Mouse (Mus musculus) layer of hippocampus, postnatal 25 days (tissue): ENCODE measurements around the gene Tmem44. TPM values are rescaled to one million over a fixed set of nuclear protein-coding genes. Genes with fewer than 3 reads are reported as not detected.

Experiments used
- DNase-seq, 2 experiments: peaks; one replicate each; pipeline ENCODE4 v3.0.0; 2022; ENCODE audit warnings: mixed read lengths in 2 of 2, low spot score in 1 of 2; ENCODE audit errors: extremely low spot score in 1 of 2
- total RNA-seq, 2 experiments: library from RNA; stranded (reverse); gene quantifications; 2 replicates each; pipeline ENCODE4 v1.2.3; 2021

Tmem44 gene
- total RNA-seq = 10 to 100 TPM; 35.2 to 40.9 TPM

DNA sequence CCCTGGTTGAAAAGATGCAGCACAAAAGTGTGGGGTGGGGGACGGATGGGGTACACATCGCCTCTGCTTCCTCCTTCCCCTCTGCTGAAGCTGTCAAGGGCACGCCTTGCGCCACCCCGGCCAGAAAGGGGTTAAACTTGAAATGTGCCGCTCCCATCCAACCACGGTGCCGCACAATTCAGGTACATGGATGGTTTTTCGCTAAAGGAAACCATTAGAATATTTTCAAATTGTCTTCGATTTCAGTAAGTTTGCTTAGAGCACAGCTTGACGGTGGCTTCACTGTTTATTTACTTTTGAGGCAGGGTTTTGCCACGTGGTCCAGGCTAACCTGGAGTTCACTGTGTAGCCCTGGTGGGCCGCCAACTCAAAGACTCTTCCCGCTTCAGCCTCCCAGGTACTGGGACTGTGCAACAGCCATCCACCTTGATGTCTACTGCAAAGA is at the start of gene Tmem44:
Tmem44 (minus strand) TSS at position 95 of the 445 bp plus-strand sequence.
- DNase-seq = no peak

DNA sequence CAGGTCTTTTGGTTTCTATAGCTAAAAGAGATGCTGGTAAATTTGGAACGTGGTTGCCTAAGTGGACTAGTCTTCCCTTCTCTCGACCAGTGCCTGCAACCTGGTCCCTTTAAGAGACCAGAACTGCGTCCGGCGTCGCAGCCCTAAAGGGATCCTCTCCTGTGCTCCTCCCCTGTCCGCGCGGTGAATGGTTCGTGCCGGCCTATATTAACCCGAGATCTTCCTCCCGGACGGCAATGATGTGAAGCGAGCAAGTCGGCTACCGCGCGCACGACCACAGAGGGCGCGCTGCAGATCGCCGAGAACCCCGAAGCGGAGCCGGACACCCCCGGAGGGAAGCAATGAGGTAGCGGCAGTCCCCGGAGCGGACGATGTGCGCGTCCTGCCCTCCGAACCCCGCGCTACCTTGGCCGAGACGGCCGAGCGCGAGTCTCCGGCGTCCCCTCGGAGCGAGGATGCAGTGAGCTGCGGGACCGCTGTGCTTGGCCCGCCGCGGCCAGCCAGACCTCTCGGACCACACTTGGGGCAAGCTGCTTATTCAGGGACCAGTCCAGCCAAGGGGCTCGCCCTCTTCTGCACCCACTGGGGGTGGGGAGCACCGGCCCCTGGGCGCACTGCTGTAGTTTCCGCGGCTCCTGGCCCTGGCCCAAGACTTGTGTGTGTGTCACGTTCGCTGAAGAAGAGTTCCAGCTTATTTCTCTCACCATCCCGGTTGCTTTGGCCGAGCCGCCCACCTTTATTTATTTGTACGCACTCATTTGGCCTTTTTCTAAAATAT is 49.0 kb upstream of the Tmem44 start, which contains the start of gene Fam43a:
Fam43a (plus strand) TSS at position 233 of the 778 bp plus-strand sequence.
- DNase-seq = peak; percentile 51 to 66

DNA sequence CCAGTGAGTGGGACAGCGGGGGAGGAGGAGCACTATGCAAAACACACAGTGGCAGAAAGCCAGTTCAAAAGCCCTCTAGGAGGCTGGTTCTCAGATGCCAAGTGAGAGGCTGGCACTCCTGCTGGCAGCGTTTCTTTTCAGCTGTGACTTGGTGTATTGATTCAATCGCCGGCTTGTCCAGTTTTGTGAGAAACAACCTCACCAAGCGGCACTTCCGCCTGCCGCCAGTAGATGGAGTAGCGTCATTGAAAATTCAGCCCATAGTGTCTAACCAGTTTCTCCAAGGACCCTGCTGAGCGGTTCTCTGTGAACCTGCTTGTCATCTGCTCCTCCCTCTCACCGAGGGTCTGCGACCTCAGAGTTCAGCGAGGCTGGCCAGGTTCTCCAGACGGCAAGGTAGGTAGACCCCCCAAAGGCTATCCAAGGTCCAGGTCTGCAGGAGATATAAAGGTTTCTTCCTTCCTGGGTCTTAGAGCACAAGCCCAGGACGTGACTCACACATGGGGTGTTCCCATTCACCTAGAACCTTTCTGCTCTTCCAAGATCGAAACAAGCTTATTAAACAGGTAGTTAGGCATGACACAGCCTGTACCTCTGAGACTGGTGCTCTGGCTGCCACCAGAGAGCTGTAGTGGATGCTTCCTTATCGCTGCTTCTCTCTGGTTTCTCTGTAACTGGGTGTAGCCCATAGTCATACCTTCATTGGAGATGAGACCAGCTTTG is 46.5 kb upstream of the Tmem44 start:
- peak; percentile 92 to 99 for DNase-seq

DNA sequence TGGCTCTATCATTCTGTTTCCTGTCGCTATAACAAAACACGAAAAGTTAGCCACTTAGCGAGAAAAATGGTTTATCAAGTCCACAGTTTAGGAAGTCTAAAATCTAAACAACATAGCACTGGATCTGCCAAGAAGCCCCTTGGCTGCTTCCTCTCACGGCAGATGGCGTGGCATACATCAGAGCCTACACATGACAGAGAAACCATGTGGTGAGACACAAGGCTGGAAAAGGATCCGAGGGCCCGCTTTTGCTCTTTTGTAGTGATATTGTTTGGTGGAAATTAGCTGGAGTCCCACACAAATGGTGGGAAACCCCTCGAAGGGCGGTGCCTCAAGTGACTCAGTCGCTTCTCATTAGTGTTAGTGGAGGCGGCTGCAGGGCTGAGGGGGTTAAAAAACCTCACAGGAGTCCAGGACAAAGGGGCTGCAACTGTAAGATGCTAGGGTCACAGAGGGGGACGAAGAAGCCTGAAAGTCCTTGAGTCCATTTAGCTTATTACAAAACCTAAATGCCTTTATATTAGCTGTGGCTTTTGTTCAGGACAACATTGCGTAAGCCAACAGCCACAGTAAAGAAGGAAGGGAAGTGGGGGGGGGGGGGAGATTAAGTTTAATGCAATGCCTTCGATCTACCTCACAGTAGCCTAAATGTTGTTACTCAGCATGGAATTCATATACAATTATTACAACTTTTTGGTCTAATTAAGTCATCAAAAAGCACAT is 45.4 kb upstream of the Tmem44 start:
- peak in 1 of 2 experiments; percentile 26 for DNase-seq

DNA sequence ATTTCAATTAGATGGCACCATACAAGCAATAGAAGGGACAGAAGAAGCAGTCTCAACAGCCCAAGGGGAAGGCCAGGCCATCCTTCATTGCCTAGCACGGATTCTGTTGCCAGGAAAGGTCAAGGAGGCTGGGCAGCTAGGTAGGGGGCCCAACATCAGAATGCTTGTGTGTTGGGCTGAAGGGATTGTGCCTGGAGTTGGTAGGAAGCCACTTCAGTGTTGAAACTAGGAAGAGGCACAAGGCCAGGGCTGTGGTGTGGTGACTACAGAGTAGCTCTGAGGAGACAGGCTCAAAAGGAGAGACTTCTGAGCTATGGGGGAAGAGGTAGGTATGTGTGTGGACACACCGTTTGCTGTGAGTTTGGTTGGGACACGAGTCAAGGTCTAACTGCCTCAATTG is 44.7 kb upstream of the Tmem44 start:
- no peak for DNase-seq

DNA sequence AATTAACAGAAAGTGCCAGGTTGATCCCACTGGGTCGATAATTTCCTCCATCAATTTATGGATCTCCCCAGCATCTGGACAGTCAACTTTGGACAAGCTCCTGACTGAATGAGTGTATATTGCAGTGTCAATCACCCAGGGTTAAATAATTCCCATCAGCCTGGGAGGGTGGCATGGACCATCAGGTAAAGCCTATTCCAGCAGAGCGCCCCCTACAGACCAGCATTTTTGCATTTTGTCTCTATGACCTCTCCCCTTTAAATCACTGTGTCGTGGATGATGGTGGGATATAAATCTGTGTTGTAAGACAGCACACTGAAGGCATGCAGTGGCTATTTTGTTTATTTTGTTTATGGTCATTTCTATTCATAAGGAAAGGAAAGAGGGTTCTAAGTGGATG is 41.3 kb upstream of the Tmem44 start:
- no peak for DNase-seq

DNA sequence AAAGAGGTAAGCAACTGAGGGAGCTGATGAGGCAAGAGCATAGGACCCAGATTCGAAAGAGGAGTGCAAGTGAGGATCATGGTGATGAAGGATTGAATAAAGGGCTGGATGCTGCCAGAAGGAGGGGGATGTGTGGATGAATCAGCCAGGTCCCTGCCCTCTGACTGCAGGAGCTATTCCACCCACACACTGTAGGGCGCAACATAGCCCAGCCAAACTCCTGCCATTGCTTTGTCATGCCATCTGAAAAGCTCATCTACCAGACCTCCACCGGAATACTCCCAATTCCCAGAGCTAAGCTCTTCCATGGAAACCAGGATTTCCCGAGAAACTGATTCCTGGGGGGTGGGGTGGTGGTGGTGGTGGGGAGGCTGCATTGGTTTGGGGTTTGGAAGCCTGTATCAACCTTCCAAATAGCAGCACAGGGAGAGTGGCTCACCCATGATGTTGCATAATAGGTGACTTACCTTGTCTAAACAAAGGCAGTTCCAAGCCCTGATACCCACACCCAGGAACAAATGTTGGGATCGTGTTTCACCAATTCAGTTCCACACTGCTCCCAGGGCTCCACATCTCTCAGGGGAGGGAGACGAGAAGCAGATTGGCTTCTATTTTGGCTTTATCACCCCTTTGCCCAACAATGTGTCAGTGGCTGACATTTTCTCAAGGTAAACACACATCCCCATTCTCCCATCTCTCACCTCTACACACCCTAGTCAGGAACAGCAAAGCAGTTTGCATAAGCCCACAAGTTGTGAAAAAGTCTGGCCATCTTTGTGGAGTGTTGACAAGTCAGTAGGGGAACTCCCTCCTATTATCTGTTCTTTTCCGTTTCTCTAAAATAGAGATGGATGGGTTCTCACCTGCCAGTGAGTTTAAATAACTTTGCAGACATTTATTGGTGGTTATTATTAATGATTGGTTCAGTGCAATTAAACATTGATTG is 39.9 kb upstream of the Tmem44 start:
- DNase-seq = no peak

DNA sequence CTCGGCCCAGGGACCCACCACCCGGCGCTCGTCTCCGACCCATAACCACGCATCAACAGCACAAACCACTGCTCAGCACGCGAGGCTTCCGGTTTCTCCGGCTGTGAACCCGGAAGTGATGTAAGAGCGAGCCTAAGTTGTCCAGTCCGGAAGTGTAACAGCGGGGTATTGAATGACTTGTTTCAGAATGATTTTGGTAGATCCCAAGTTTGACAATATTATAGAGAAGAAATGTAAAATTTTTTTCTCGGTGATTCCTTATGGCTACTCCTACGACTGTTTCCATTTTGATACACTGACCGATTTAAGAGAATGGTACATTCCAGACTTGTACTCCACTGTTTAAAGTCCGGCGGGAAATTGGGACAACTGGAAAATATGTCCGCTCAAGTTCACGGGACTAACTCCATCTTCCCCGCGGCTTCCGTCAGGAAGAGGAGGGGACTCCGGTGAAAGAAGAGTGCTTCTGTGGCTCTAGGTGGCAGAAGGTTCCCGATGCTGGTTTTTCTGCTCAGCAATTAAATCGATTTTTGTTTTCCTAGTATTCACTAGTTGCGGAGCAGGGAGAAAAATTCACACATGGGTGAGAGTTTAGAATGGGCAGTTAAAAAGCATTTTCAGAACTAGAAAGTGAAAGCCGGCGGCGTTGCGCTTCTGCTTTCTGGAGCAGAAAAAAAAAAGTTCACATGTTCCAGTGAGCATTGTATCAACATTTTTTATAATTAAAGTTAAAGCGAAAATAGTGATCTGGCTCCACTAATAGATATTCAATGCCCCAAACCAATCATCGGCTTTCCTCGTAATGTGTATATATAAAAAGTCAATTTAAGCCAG is 37.1 kb upstream of the Tmem44 start, which contains the start of gene Lsg1:
Lsg1 (minus strand) TSS at position 99 of the 834 bp plus-strand sequence.
- DNase-seq = peak; percentile 67 to 76

DNA sequence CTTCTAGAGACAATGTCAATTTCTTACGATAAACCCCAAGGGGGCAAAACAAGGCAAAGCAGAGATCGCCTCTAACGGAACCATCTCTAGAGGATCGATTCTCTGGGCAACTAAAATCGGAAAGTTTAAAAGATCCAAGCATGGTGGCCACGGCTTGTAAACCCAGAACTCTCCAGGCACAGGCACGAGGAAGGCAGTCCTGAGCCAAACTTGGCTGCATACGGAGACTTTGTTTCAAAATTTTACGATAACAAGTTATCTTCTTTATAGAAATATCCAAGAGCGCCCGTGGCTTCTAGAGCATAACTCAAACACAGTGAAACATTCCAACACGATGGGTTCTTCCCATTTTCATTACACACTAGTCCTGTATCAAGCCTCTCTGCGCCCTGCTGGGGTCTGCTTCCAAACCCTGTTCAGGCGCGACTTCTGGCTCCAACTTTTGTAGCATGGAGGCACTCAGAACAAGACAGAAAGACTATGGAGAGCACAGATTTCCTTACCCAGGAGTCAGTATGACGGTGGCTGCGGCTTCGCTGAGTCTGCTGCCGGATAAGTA is 36.4 kb upstream of the Tmem44 start:
- DNase-seq = no peak

DNA sequence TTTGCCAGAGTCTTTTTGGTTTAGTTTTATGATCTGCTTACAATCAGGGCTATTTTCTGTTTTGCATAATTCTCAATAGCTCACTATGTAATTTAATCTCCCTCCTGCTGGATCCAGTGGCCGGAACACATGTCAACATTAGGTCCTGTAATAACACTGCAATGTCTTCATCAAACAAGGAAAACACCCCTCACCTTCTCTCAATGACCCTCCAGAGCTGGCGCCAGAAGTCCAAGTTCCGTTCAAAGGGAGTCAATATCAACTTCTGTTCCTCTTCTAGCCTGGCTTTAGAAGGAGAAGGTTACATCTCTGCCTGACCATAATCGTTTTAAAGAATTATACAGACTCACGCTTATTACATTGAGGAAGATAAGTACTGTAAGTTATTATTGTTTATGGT is 30.1 kb upstream of the Tmem44 start:
- no peak for DNase-seq

DNA sequence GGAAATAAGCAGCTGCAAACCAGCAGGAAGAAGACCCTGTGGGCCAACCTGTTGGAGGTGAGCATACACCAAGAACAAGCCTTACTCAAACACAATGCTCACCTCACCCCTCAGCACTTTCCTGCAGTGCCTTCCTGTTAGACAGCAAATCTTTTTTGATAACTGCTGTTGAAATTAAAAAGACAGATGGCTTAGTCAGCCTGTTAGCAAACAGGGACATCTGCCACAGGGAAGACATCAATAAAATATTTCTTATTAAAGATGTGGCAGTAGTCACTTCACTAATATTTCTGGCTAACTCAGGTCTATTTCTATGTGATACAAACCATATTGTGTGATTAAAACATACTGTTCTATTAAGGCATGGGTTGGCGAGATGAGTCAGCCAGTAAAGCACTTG is 25.8 kb upstream of the Tmem44 start:
- DNase-seq = no peak

DNA sequence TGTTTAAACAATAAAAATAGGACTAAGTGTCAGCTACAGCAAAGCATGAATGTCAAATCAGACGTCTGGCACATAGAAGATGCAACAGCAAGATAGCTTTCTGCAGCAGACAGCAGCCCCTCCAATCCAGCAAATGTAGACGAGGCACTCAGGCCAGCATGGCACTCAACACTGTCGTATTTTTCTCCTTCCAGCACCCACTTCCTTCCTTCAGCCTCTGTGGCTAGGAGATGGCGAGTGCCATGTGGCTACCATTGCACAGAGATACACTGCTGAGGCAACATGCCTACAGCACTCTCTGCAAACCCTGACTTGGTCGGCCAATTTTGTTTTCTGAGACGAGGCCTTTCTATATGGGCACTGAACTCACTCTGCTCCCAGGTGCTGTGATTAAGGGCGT is 25.2 kb upstream of the Tmem44 start:
- no peak for DNase-seq

DNA sequence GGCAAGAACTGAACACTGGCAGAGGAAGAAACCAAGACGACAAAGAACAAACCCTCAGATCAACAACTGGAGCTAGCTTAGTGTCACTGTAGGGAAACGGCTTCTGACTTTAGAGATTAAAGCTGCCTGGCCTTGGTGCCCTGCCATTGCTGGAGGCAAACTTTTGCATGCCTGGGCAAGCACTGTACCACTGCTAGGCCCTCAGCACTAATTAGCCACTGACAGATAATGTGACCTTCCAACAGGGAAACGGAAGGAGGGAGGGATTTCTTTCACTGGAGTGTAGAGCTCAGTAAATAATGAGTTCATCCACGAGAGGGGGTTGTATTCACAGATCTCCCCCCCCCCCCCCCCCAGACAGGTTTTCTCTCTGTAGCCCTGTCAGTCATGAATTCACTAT is 21.6 kb upstream of the Tmem44 start:
- DNase-seq = no peak

DNA sequence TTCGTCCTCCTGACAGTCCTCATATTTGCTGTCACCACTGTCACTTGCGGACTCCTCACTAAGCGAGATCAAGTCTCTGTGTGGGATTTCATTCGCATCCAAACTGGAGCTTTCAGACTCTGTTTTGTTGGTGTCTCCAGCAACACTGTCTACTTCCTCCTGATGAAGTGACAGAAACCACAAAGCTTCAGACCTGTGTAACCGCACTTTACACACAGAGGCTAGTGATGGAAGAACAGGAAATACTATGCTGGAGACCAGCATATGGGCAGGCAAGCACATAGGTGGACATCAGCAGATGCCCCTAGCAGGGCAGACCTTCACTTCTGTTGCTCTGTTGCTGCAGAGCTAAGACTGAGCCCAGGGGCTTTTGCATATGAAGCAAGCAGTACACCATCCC is 20.7 kb upstream of the Tmem44 start:
- no peak for DNase-seq

DNA sequence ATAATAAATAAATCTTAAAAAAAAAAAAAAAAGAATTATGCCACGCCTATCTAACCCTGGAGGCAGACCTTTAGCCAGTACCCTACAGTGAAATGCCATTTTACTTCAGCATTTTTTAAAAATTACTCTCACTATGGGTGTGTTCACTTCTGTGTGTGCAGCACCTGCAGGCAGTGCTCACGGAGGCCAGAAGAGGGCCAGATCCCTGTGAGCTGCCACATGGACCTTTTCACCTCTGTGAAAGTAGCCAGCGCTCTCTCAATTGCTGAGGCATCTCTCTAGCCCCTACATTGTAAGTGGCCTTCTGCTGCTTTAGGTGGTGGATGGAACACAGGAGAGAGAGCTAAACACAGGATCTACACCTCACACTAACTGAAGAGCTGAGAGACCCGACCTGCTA is 19.5 kb upstream of the Tmem44 start:
- DNase-seq = no peak

DNA sequence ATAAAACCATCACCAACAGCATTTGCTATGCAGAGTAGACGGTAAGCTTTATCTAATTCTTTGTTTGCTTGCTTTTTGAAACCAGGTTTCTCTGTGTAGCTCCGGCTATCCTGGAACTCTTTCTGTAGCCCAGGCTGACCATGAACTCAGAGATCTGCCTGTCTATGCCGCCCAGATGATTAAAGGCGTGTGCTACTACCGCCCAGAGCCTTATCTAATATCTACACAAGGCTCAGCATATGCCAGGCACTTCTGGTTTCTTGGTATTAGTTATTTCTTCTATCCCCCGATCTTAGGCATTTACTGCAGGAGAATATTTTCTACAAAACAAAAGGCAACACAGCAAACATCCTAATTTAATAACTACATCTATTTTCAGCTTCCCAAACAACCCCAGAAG is 15.0 kb upstream of the Tmem44 start:
- DNase-seq = no peak

DNA sequence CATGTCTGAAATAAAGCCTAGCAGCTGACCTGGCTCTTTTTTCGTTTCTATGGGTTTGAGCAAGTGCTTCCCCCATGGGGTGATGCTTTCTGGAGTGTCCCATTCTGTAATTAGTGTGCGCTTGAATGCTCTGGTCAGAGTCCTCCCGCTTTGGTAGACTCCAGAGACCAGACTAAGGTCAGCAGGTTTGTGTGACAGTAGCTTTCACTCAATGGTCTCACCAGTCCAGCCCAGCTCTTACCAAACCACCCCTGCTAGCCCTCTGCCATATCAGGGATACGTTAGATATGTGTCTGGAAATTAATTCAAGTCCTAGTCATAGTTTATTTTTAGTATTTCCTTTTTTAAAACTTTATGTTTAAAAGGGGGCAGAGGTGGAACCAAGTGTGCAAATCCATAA is 10.0 kb upstream of the Tmem44 start:
- DNase-seq = no peak

DNA sequence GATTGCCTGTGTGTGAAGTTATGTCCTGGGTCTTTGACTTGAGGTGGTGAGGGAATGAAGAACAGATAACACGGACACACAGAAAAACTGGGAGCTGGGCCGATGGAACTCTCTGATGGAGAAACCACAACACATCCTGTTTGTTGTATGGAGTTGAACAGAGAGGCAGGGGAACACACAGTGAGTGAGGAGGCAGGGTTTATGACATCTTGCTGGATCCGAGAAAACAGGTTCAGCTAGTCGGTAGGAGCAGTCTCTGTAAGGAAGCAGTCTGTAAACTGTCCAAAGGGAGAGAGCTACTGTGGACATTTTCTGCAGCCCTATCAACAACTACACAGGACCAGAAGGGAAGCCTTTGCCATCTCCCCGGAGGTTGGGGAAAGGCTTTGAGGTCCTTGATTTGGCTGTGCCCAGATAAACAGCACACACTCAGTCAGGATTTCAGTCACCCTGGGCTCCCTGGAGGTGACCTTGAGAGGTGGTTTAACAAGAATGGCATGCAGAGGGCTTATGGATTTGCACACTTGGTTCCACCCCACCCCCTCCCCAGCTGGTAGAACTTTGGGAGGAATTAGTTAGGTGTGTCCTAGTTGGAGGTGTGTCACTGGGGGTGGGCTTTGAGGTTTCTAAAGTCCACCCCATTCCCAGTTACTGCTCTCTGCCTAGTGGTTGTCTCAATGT is 8.8 kb upstream of the Tmem44 start:
- DNase-seq = no peak
